Mouse (Mus musculus) lung, postnatal 0 days (tissue): Measurements from ENCODE around the gene Mical2. TPM values are rescaled to one million over a fixed set of nuclear protein-coding genes. Genes with fewer than 3 reads are reported as not detected.

Experiments used
- ATAC-seq: fragments of 200-750 bp; cut with Nextera tagmentation; 2 replicates; pipeline ENCODE4 v1.8.0; 2017; ENCODE audit warnings: moderate library complexity
- DNase-seq: peaks from one replicate; pipeline ENCODE4 v3.0.0-alpha.2; 2016; ENCODE audit warnings: low spot score
- H3K27ac ChIP-seq: fragments of 300-500 bp; sonication (generic); 2 replicates; pipeline ENCODE4 v1.5.1; 2014; ENCODE audit warnings: antibody characterized with exemption, mild to moderate bottlenecking, low read length, mixed read lengths
- H3K27me3 ChIP-seq: fragments of 300-500 bp; sonication (generic); replicated peaks from 2 replicates; pipeline ENCODE4 v1.6.1; 2014; ENCODE audit warnings: low read length, mixed read lengths; ENCODE audit not compliant: insufficient read depth
- H3K36me3 ChIP-seq: fragments of 300-500 bp; sonication (generic); 2 replicates; pipeline ENCODE4 v1.6.1; 2014; ENCODE audit warnings: low read length, mixed read lengths; ENCODE audit not compliant: insufficient read depth
- H3K4me1 ChIP-seq: fragments of 300-500 bp; sonication (generic); 2 replicates; pipeline ENCODE4 v1.6.1; 2014; ENCODE audit warnings: antibody characterized with exemption, low read depth, low read length, mixed read lengths; ENCODE audit not compliant: insufficient read depth
- H3K4me2 ChIP-seq: fragments of 300-500 bp; sonication (generic); replicated peaks from 2 replicates; pipeline ENCODE4 v1.6.1; 2014; ENCODE audit warnings: low read depth, mild to moderate bottlenecking, low read length, moderate library complexity, mixed read lengths
- H3K4me3 ChIP-seq: fragments of 300-500 bp; sonication (generic); 2 replicates; pipeline ENCODE4 v1.5.1; 2014; ENCODE audit warnings: low read depth, low read length
- H3K9ac ChIP-seq: fragments of 300-500 bp; sonication (generic); replicated peaks from 2 replicates; pipeline ENCODE4 v1.6.1; 2014; ENCODE audit warnings: low read depth, mild to moderate bottlenecking
- H3K9me3 ChIP-seq: fragments of 300-500 bp; sonication (generic); 2 replicates; pipeline ENCODE4 v1.6.1; 2016; ENCODE audit warnings: low read length, mixed read lengths
- CTCF ChIP-seq: IDR thresholded peaks from 2 replicates; pipeline ENCODE4 v1.5.1; 2016; ENCODE audit warnings: antibody characterized with exemption, mild to moderate bottlenecking
- EP300 ChIP-seq: IDR thresholded peaks from 2 replicates; pipeline ENCODE4 v1.6.1; 2016; ENCODE audit warnings: antibody characterized with exemption, mild to moderate bottlenecking, control low read depth
- WGBS: fragments of 180-500 bp; shearing (Covaris S2); extraction: QIAGEN DNeasy Blood & Tissue Kit; methylation state at CpG from one replicate; pipeline ENCODE4 v1.1.7; 2014; 5-methylcytosine and 5-hydroxymethylcytosine counted together
- polyA plus RNA-seq: library from polyadenylated mRNA; unstranded; fragments of >200 nt; fragmentation: Nextera tagmentation; extraction: Ambion mirVana; gene quantifications from 2 replicates; pipeline ENCODE4 v1.2.1, GENCODE M21; 2015

The Mical2 gene
- polyA plus RNA-seq, 1 experiment from 2014 or later, result 19.7 TPM

DNA sequence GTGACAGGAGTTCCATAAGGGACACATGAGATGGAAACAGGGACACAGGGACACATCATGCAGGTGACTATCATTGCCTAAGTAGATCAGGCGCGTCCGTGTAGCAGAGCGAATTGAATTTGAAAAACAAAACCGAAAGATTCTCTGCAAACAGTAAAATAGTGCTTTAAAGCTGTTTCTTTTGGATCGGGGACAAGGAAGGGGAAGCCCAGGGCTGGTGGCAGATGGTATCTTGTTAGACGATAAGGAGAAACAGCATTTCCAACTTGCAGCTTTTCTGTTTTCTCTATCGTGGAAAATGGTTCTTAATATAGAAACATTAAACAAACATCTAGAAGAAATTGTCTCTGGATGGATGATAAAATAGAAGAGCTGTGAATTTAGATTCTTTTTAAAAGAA, 179.9 kb downstream of the Mical2 start:
- no peaks in the 10 kb centered on the region for H3K9me3 ChIP-seq
- no peak for DNase-seq
- ATAC-seq, result no peak
- no peaks in the 10 kb centered on the region for H3K4me1 ChIP-seq
- no peak overlapping the region for H3K27ac ChIP-seq
- H3K27me3 ChIP-seq, result no peaks in the 10 kb centered on the region
- H3K4me3 ChIP-seq, result no peak overlapping the region
- no peak overlapping the region for H3K9ac ChIP-seq
- H3K4me2 ChIP-seq, result no peak overlapping the region
- 64% methylated on average over 8 of the region's 8 CpGs for WGBS
- no peak for TF ChIP-seq EP300
- no peak for TF ChIP-seq CTCF
- H3K36me3 ChIP-seq, result no peaks in the 10 kb centered on the region

DNA sequence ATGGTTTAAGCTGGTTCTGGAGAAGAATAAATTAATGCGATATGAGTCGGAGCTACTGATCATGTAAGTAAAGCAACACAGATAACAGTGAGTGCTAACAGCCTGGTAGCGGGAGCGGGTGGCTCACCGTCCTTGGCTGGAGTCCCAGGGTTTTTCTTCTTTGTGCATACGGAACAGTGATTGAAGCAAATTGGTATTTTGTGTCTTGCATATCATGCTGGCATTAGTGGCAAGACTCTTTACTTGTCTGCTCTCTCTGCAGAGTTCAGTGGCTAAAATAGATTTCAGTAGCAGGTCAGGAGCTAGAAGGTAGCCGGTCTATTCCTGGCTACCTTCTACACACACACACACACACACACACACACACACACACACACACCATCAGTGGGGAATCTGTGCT, 181.9 kb downstream of the Mical2 start:
- no peak overlapping the region for H3K27ac ChIP-seq
- no peaks in the 10 kb centered on the region for H3K9me3 ChIP-seq
- no peak overlapping the region for H3K4me2 ChIP-seq
- H3K27me3 ChIP-seq, result no peaks in the 10 kb centered on the region
- H3K9ac ChIP-seq, result no peak overlapping the region
- no peaks in the 10 kb centered on the region for H3K4me1 ChIP-seq
- no peak for DNase-seq
- 45% methylated on average over 7 of the region's 7 CpGs for WGBS
- ATAC-seq, result no peak
- H3K4me3 ChIP-seq, result no peak overlapping the region
- H3K36me3 ChIP-seq, result no peaks in the 10 kb centered on the region
- no peak for TF ChIP-seq EP300
- TF ChIP-seq CTCF, result no peak

DNA sequence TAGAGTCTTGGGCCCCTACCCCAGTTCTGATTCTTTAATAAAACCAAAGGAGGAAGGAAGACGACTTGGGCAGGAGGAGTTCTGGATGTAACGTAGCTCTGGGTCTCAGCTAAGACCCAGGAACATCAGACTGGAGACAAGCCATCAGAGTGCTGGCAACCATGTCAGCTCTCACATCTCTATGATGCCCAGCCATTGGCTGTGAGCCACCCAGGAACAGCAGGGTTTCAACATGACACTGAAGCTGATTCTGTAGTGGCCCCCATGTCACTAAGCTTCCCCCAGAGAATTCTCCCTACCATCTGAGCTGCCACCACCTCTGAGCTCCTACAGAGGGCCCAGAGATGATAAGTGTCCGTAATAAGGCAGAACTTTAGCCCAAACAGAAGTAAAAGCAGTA, 184.3 kb downstream of the Mical2 start:
- DNase-seq, result no peak
- H3K4me3 ChIP-seq, result no peak overlapping the region
- no peak overlapping the region for H3K27ac ChIP-seq
- TF ChIP-seq EP300 (no peak), CTCF (no peak)
- no peaks in the 10 kb centered on the region for H3K36me3 ChIP-seq
- H3K27me3 ChIP-seq, result no peaks in the 10 kb centered on the region
- H3K9ac ChIP-seq, result no peak overlapping the region
- H3K4me2 ChIP-seq, result no peak overlapping the region
- H3K9me3 ChIP-seq, result no peaks in the 10 kb centered on the region
- no peaks in the 10 kb centered on the region for H3K4me1 ChIP-seq
- no peak for ATAC-seq
- 89% methylated on average over 3 of the region's 3 CpGs for WGBS

DNA sequence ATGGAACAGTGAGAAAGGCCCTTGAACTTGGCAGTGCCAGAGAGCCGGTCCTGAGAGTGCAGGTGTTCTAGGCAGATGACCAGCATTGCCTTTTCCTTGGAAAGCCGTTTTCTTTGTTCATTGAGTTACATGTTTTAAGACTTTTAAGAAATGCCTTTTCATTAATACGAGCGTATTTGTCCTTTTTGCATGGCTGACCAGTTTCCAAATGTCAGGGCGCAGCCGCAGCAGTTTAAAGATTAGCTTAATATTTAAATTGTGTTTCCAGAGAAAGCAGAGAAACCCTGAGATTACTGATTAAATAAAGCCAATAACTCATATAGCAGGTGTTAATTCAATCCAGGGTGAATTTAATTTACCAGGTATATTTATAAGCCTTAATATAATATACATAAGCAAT, 187.6 kb downstream of the Mical2 start:
- no peaks in the 10 kb centered on the region for H3K4me1 ChIP-seq
- TF ChIP-seq EP300, result no peak
- no peak for TF ChIP-seq CTCF
- no peak for DNase-seq
- no peak overlapping the region for H3K4me3 ChIP-seq
- no peak overlapping the region for H3K4me2 ChIP-seq
- no peak overlapping the region for H3K27ac ChIP-seq
- WGBS, result 67% methylated on average over 6 of the region's 6 CpGs
- no peaks in the 10 kb centered on the region for H3K9me3 ChIP-seq
- H3K27me3 ChIP-seq, result no peaks in the 10 kb centered on the region
- H3K9ac ChIP-seq, result no peak overlapping the region
- ATAC-seq, result no peak
- no peaks in the 10 kb centered on the region for H3K36me3 ChIP-seq

DNA sequence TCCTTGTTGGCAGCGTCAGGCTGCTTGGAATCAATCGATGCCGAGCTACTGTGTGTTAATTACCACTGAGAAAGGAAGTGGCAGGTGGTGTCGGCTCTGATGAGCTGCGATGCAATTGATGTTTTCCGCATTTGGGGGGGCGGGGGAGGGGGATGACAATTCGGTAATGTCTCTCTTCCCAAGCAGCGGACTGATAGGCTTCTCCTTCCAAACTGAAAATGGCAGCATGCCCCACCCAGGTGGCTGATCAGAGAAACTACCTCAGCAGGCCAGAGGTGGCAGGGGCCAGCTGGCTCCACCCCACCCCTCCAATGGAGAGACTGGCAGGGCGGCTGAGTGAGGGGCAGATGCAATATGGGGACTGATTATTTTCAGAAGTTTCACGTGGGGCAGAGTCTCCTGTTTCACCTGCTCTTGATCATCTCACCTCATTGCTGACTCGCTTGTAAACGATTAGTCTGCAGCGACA, 190.4 kb downstream of the Mical2 start:
- 18% methylated on average over 14 of the region's 14 CpGs for WGBS

DNA sequence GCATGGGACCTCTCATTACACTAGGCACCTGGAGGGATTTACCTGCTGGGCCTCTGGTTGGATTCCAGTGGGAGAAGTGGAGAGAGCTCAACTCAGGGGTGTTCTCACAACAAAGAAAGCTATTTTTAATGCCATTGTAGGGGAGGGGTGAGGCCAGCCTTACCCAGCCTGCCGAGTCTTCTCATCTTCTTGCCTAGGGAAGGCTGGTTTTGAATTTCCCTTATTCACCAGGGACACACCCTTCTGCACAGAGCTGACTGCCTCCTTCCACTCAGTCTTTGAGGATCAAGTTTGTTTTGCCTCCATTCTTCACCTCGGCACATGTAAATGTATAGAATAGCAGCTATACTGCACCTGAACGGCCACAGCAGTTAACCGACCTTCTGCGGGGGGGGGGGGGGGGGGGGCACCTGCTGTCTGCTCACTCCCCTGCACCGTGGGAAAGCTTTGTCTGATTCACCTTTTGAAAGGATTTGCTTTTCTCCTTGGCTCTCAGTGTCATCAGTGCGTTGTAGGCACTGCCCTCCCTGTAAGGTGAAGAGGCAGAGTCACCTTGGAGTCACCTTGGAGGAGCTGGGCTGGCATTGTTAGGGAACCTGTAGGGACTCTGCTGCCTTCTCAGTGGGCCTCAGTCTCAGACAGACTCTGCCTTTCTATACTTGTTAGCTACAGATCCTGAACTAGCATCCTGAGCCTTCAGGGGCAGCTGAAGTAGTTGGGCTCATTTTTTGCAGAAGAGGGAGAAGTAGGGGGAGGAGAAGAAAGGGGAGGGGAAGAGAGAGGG, 191.3 kb downstream of the Mical2 start:
- Histone ChIP-seq H3K27ac (no peak overlapping the region), H3K36me3 (no peaks in the 10 kb centered on the region), H3K9ac (no peak overlapping the region), H3K9me3 (no peaks in the 10 kb centered on the region), H3K4me1 (no peaks in the 10 kb centered on the region), H3K4me2 (no peak overlapping the region), H3K27me3 (no peaks in the 10 kb centered on the region), H3K4me3 (no peak overlapping the region)
- ATAC-seq (no peak), DNase-seq (no peak)
- 23% methylated on average over 7 of the region's 7 CpGs for WGBS
- TF ChIP-seq CTCF, result no peak
- TF ChIP-seq EP300, result no peak

More for the DNA sequence above, 190.4 kb downstream of the Mical2 start:
- no peaks in the 10 kb centered on the region for H3K4me1 ChIP-seq
- H3K4me2 ChIP-seq, result no peak overlapping the region
- no peaks in the 10 kb centered on the region for H3K9me3 ChIP-seq
- ATAC-seq (no peak), DNase-seq (no peak)
- no peak overlapping the region for H3K4me3 ChIP-seq
- no peak overlapping the region for H3K9ac ChIP-seq
- TF ChIP-seq EP300 (no peak), CTCF (no peak)
- no peaks in the 10 kb centered on the region for H3K36me3 ChIP-seq
- H3K27ac ChIP-seq, result no peak overlapping the region
- no peaks in the 10 kb centered on the region for H3K27me3 ChIP-seq
